In the genomic region with DNA sequence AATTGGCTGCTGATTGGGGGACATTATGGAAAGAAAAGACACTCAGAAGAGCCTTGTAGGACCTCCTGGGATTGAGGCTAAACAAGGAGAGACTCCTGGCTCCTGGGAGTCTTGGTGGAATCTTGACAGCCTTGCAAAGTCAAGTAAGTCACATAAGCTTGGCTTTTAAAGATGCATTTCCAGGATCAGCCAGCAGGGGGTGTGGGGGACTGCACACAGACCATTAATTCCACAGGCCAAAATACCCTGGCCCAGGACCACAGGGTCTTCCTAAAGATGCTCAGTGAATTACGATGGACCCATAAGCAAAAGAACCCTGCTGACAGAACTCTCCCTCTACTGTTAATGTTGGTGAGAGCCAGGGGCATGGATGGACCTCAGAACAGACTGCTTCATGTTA, we compare ENCODE assay signal across 8 mouse cellular contexts.
A peak's percentile ranks its signal among the peaks of the same experiment; 100 is the strongest.
DNase-seq lines count a peak whose midpoint lies in the region; ATAC-seq and TF ChIP-seq lines count a peak whose summit lies in the region.

No protein-coding gene starts in this region.

- WGBS in embryonic facial prominence, embryonic 11.5 days = 46% methylated on average over 1 of the region's 1 CpGs
- WGBS in lung, postnatal 0 days = 46% methylated on average over 1 of the region's 1 CpGs

- H3K27me3 ChIP-seq in embryonic facial prominence, embryonic 11.5 days (ENCODE audit: control insufficient read depth, insufficient read depth, low read length) = no peaks in the 10 kb centered on the region
- H3K27me3 ChIP-seq in lung, postnatal 0 days (replicated peaks; ENCODE audit: insufficient read depth, low read length) = 0 out of 2 replicates have a peak, but pooled peaks cover 3% of the 10 kb centered on the region

- no peaks in the 10 kb centered on the region for H3K4me1 ChIP-seq in embryonic facial prominence, embryonic 11.5 days (ENCODE audit: control insufficient read depth, insufficient read depth, low read length)
- peaks cover 11% of the 10 kb centered on the region; the same call in 1 of the 2 replicates for H3K4me1 ChIP-seq in lung, postnatal 0 days (ENCODE audit: insufficient read depth, low read depth, low read length)

- H3K4me3 ChIP-seq in embryonic facial prominence, embryonic 11.5 days (ENCODE audit: low read depth, low read length) = no peak overlapping the region
- H3K4me3 ChIP-seq in lung, postnatal 0 days (ENCODE audit: low read depth, low read length) = no peak overlapping the region

- no peak overlapping the region for H3K9ac ChIP-seq in embryonic facial prominence, embryonic 11.5 days (replicated peaks; ENCODE audit: low read length)
- no peak overlapping the region for H3K9ac ChIP-seq in lung, postnatal 0 days (replicated peaks; ENCODE audit: low read depth)

- peak; percentile 75 for DNase-seq in CD4-positive, CD25-positive, alpha-beta regulatory T cell, adult 2 months (ENCODE audit: low read depth, low spot score)
- peak; percentile 61 for DNase-seq in layer of hippocampus, adult 11-12 months (ENCODE audit: low spot score)
- no peak for DNase-seq in layer of hippocampus, adult 9-11 months
- DNase-seq in MEL-GATA-1-ER (ENCODE audit: extremely low read depth, low read depth) = peak; percentile 47
- DNase-seq in embryonic facial prominence, embryonic 11.5 days (ENCODE audit: low spot score) = peak; percentile 82
- DNase-seq in lung, postnatal 0 days (ENCODE audit: low spot score) = peak; percentile 46
- DNase-seq in thymus, postnatal 4 days = peak; percentile 69

- no peak for TF ChIP-seq EP300 in lung, postnatal 0 days (IDR thresholded peaks at IDR 0.05)

- no peaks in the 10 kb centered on the region for H3K36me3 ChIP-seq in embryonic facial prominence, embryonic 11.5 days (replicated peaks; ENCODE audit: control insufficient read depth, insufficient read depth, low read depth, low read length)
- no peaks in the 10 kb centered on the region for H3K36me3 ChIP-seq in lung, postnatal 0 days (ENCODE audit: insufficient read depth, low read length)

- H3K9me3 ChIP-seq in embryonic facial prominence, embryonic 11.5 days (replicated peaks; ENCODE audit: control insufficient read depth, low read length) = no peaks in the 10 kb centered on the region
- no peaks in the 10 kb centered on the region for H3K9me3 ChIP-seq in lung, postnatal 0 days (ENCODE audit: low read length)

- no peak overlapping the region for H3K4me2 ChIP-seq in embryonic facial prominence, embryonic 11.5 days (ENCODE audit: low read depth, low read length)
- H3K4me2 ChIP-seq in lung, postnatal 0 days (replicated peaks; ENCODE audit: low read depth, low read length) = no peak overlapping the region

- peak; percentile 85 for TF ChIP-seq CTCF in lung, postnatal 0 days (IDR thresholded peaks at IDR 0.05)

- no peak overlapping the region for H3K27ac ChIP-seq in embryonic facial prominence, embryonic 11.5 days (replicated peaks; ENCODE audit: low read depth, low read length)
- H3K27ac ChIP-seq in lung, postnatal 0 days (ENCODE audit: low read length) = no peak overlapping the region

- ATAC-seq in CD4-positive, CD25-positive, alpha-beta regulatory T cell, adult 4 months = no peak
- no peak for ATAC-seq in embryonic facial prominence, embryonic 11.5 days (replicated peaks; ENCODE audit: insufficient number of reproducible peaks, low FRiP score, low TSS enrichment, low read depth)
- no peak for ATAC-seq in lung, postnatal 0 days
